Mouse (Mus musculus) heart, postnatal 0 days (tissue): ENCODE results near the gene Sorbs2.

ENCODE experiments used
- CTCF ChIP-seq: IDR thresholded peaks from 2 replicates; pipeline ENCODE4 v1.5.1; 2016; ENCODE audit warnings: antibody characterized with exemption, control low read depth, low read depth
- EP300 ChIP-seq: IDR thresholded peaks from 2 replicates; pipeline ENCODE4 v1.6.1; 2016; ENCODE audit warnings: antibody characterized with exemption, low read depth

GRCm38 (mm10) chr8:45780585-45780984 is 273.0 kb downstream of the Sorbs2 start:
- TF ChIP-seq CTCF (peak; percentile 46), EP300 (no peak)
